Mouse (Mus musculus) T-helper 1 cell (primary cell): ENCODE results near the gene Ccdc51.
"Not testable (repeated sequence)": the region's sequence is repeated elsewhere in the genome, so short reads cannot be mapped to it uniquely, and the experiment has no call there.

Experiments
- in situ Hi-C: fragments of 300-600 bp; cut with MboI, MseI; formaldehyde crosslinking; loops from one replicate; pipeline ENCODE4 v1.15.1; 2025; ENCODE audit warnings: high pct_unique_total_duplicates

Gene Ccdc51

DNA sequence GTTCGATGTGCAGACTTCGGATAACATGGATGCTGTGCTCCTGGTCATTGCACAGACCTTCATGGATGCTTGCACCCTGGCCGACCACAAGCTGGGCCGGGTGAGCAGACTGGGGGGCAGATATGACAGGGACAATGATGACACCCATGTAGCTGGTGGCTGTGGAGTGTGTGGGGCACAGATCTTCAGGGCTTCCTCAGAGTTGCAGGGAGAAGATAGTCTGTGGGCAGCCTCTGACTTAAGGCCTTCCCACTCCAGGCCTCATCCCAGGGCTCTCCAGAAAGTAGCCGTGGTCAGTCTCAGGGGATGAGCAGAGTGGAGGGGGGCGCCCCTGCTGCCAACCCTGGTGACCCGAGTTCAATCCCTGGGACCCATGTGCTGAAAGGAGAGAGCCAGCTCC, 32.6 kb downstream of the Ccdc51 start:
- in situ Hi-C loops, result loop anchor here (5.0 kb wide), 1 partner anchor 103 kb away; no protein-coding TSS in a partner anchor

DNA sequence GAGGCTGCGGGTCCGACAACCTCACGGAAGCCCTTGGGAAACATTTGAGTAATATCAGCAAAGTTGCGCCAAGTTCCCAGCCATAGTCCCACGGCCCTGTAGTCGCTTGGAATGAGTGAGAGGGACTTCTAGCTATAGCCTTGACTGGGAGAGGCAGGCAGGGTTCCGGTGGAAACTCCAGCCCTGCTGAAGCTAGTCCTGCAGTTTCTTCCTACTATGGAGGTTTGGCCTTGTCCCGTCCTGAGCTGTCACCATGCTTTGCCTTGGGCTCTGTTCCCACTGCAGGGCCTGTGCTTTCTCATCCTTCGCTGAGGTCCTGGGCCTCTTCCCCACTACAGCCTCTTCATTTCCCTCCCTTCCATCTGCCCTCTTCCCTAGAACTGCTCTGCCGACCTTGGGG, 33.9 kb downstream of the Ccdc51 start:
- in situ Hi-C loops, result loop anchor here (5.0 kb wide), 1 partner anchor 104 kb away; no protein-coding TSS in a partner anchor

DNA sequence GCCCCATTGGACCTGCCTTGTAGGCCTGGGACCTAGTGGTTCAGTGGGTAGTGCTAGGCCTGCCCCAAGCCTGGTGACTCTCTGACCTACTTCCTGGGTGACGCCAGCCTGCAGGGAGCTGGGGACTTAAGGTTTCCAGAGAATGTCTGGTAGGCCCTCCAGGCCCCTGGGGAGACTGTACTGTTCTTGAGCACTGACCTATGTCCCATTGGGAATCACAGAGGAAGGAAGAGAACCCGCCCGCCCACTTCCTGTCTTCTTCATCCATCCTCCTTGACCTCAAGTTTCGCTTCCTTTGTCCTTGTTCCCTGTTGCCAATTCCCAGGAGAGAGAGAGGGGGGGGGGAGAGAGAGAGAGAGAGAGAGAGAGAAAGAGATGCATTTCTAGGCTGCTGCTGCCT, 35.8 kb downstream of the Ccdc51 start:
- in situ Hi-C loops, result loop anchor here (5.0 kb wide), 1 partner anchor 106 kb away; no protein-coding TSS in a partner anchor

DNA sequence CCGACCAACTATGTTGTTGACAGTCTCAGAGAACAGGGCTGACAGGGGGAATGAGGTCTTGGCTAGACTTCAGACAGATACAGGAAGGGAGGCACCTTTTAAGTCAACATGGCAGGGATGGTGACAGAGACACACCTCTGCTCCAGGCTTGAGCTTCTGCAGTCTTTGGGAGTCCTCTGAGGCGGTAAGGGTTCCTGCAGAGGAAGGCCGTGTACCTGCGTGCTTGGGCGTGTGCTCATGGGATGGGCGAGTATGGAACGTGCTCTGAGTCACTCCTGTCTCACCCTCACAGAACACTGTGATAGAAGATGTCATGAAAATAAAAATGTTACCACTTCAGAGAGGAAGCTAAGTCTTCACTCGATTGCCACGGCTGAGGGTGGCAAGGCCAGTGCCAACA, 37.3 kb downstream of the Ccdc51 start:
- in situ Hi-C loops, result loop anchor here (5.0 kb wide), 1 partner anchor 107 kb away; no protein-coding TSS in a partner anchor

DNA sequence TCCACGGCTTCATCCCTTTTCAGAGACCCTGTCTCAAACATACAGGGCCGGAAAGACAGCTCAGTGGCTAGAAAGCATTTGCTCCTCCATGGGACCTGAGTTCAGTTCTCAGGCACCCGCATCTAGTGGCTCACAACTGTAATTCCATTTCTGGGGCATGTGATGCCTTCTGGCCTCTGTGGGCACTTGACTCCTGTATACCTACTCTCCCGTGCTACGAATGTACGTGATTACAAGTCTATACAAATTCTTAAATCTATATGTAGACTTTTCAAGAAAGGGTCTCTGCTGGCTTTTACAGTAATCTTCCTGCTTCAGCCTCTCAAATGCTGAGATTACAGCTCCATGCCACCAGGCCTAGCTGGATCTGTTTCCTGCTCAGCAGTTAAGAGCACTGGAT, 38.7 kb downstream of the Ccdc51 start:
- in situ Hi-C loops, result no loop called here

DNA sequence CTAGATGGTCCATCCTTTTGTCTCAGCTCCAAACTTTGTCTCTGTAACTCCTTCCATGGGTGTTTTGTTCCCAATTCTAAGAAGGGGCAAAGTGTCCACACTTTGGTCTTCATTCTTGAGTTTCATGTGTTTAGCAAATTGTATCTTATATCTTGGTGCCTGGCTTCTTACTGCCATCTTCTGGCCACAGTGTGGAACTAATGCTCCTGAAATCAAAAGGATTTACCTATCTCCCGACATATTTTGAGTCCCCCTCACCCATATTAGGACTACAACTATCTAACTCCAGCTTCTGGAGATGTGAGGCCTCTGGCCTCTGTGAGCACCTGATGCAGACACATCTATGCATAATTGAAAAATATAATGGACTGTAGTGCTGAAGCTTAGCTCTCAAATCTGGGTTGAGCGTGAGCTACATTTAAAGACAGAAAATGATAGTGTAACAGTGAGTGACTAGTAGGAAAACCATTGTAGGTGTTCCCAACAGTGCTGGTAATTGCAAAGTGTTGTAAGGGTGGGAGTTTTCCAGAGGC, 40.3 kb downstream of the Ccdc51 start:
- in situ Hi-C loops, result no loop called here

DNA sequence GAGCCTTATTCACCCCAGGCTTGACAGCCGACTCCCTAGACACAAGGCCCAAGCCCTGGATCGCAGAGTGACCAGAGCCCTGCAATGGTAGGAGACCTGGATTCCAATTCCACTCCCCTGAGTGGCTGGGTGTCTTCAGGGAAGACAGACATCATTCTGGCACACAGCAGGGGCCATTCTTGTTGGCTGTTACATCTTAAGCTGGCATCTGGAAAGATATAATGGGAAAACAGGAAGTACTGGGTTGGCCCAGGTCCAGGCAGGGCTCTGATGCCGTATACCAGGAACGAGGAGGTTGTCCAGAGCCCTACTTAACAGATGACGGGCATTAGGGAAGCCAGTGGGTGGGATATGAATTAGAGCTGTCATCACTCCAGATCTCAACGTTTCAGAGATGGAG, 41.0 kb downstream of the Ccdc51 start:
- in situ Hi-C loops, result no loop called here

DNA sequence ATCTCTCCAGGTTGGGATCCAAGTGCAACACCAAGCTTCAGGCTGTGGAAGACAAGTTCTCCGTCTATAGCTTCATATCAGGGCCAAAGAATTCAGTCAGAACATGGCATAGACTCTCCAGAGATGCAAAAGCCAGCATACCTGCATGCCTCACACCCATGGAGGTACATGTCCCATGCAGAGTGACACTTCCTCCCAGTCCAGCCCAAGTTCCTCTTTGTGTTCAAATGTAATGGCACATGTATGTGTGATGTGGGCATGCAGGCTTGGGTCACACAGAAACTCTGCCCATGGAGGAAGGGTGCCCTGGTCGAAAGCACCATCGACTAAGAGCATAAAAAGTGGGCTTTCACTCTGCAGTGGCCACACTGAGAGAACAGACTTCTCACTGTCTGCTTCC, 41.9 kb downstream of the Ccdc51 start:
- in situ Hi-C loops, result no loop called here

DNA sequence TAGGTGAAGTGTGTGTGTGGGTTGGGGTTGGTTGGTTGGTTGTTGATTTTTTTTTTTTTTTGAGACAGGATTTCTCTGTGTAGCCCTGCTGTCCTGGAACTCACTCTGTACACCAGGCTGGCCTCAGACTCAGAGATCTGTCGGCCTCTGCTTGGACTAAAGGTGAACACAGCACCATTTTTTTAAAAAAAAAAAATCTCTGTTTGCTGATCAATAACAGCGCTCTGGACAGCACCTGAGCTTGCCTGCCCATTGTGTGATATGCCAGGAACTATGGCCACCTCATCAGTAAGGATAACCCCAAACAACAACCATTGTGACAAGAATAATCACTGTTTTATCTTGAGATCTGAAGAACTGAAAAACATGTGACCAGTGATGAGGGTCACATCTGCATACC, 42.8 kb downstream of the Ccdc51 start:
- in situ Hi-C loops, result no loop called here

DNA sequence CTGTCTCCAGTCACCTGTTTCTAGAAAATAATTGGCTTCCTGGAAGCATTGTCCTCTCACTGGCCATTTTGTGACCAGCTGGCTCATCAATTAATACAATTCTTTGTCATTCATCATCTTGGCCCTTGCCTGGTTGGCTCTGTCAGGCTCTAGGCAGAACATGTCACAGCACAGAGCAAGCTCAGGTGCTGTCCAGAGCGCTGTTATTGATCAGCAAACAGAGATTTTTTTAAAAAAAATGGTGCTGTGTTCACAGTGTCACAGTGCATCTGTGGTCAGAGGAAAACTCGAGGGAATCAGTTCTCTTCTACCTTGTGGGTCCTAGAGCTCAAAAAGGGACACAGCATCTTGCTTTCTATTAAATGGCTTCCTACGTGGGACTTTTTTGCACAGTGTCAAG, 43.2 kb downstream of the Ccdc51 start:
- in situ Hi-C loops, result no loop called here

DNA sequence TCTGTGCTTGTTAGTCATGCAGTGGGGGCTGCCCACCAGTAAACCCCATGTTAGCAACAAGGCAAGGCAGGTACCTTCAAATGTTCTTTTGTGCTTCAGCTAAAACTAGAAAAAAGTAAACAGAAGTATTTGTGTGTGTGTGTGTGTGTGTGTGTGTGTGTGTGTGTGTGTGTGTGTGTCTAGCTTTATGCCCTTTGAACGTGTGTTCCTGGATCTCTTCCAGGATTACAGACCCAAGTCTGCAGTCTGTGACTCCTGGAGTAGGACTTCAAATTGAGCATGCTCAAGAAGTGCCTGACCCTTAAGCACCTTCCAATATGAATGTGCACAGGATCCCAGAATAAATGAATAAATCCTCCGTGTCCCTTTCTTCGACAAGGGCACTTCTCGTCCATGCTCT, 44.8 kb downstream of the Ccdc51 start:
- in situ Hi-C loops, result no loop called here

DNA sequence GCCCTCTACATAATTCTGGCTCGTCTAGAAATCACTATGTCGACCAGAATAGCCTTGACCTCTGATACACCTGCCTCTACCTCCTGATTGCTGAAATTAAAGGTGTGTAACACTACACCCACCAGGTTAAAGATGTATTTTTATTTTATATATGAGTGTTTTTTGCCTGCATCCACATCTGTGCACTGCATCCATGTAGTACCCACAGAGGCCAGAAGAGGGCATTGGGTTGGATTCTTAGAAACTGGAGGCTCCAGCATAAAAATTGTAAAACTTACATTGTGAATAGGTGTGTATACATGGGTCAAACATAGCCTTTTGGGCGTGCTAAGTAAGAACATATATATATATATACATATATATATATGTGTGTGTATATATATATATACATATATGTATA, 45.9 kb downstream of the Ccdc51 start:
- in situ Hi-C loops, result no loop called here

DNA sequence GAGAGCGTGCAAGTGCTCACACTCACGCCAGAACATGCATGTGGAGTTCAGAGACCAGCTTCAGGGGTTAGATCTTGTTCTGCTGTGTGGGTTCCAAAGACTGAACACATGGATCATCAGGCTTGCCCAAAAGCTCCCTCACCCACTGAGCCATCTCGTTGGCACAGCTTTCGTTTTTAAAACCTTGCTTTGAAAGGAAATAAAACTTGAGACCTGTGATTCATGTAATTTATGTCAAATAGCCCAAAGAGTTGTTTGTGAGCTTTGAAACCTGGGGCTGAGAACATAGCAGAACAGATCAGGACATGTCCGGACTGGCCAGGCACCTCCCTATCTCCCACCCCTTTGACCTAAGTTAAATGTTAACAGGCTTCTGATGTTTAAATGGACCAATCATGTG, 47.8 kb downstream of the Ccdc51 start:
- in situ Hi-C loops, result no loop called here

DNA sequence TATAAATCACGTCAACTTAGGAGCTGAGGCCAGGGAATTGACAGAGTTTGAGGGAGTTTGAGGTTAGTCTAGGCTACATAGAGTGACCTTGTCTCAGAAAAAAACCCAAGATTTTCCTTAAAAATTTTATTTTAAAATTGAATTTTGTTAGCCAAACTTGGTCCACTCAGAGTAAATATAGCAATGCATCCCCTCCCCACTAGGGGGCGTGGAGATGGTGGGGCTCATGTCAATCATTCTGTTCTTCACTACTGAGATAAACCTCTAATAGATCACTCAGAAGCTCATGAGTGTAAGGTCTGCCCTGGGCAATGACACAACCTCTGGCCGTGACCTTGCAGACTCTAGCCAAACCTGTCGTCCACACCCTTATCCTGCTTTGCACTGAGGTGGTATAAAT, 58.1 kb downstream of the Ccdc51 start:
- in situ Hi-C loops, result not testable (repeated sequence)
